Mouse (Mus musculus) right cerebral cortex, postnatal 36 days (tissue): ENCODE data around the gene Piezo1.

Experiments used
- DNase-seq, 2 experiments: peaks; one replicate each; pipeline ENCODE4 v3.0.0; 2022; ENCODE audit warnings: low spot score in 2 of 2, mixed read lengths in 1 of 2

Gene Piezo1

DNA sequence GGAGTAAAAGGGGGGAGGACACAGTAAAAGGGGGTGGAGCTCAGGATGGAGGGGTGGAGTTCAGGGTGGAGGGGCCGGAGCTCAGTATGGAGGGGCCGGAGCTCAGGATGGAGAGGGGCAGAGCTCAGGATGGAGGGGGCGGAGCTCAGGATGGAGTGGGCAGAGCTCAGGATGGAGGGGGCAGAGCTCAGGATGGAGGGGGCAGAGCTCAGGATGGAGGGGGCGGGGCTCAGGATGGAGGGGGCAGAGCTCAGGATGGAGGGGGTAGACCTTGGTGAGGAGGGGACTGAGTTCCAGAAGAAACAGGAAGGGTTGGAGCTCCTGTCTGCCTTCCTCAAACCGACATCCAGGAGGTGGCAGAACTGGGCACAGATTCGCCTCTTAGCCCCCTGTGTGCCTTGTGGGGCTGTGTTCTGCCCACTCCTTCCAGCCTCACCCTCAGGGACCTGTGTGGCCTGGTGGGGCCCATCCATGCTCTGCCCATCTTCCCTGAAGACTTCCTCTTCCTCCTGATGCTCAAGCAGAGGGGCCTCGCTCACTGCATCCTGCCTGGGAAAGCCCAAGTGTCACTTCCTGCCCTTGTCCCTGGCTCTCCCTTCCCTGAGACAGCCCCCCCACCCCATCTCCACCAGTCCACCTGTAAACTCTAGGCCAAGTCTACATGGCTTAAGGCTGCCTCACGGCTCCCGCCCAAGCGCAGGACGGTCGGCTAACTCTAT is 54.0 kb downstream of the Piezo1 start:
- no peak for DNase-seq

DNA sequence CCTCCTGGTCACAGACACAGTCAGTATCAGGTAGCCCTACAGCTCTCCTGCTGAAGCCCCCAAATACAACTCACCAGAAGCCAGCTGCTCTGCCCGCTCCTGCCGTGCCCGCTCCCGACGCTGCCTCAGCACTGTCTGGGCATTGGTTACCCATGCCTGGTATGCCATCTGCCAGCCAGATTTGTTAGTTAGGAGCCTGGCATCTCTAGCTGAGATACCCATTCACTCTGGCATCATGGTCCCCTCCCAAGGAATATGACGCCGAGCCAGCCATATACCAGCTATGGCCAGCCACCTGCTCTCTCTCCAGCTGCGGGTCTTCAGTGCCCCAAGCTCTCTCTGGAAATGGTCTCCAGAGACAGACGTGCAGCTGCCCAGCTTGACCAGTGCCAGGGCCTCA is 62.7 kb downstream of the Piezo1 start:
- DNase-seq: no peak

DNA sequence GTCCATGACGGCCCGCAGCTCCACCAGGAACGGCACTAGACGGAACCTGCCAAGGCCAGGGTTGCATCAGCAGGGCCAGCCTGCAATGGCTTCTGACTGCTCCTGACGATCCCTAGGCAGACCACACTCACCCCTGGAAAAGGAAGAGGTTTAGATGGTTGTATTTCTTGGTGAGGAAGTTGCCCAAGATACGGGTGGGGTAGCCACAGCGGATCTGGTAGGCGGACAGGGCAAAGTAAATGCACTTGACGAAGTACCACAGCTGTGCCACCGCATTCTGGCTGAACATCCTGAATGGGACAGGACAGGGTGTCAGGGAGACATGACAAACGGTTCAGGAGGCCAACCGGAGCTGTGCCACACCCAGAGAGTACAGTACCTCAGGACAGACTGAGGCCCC is 66.3 kb downstream of the Piezo1 start:
- DNase-seq: no peak

DNA sequence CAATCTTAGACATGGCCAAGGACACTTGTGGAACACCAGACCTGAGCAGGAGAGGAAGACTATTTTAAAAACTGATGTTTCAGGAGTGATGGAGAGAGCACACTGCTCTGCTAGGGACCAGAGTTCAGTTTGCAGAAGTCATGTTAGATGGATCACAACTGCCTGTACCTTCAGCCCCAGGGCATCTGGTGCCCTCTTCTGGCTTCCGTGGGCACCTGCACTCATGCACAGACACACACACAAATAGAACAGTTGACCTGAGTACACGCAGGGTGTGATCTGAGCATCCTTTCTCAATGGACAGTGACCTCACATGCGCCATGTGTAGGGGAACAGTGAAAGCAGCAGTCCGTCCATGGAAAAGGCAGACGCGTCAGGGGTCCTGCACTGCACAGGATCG is 67.3 kb downstream of the Piezo1 start:
- no peak for DNase-seq

DNA sequence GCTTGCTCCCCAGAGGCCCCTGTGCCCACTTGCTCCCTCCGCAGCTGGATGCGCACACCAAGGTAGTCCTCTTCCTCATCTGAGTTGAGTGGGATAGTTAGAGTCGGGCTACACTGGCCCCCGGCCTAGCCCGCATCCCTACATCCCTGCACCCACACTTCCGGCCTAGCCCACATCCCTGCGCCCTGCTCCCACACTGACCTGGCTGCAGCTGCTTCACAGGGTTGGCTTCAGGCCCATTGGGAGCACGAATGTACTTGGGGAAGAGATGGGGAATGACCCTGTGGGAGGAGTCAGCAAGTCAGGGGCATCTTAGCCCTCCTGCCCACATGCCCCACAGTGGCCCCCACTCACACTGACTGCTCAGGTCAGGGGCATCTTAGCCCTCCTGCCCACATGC is 68.7 kb downstream of the Piezo1 start:
- no peak for DNase-seq

DNA sequence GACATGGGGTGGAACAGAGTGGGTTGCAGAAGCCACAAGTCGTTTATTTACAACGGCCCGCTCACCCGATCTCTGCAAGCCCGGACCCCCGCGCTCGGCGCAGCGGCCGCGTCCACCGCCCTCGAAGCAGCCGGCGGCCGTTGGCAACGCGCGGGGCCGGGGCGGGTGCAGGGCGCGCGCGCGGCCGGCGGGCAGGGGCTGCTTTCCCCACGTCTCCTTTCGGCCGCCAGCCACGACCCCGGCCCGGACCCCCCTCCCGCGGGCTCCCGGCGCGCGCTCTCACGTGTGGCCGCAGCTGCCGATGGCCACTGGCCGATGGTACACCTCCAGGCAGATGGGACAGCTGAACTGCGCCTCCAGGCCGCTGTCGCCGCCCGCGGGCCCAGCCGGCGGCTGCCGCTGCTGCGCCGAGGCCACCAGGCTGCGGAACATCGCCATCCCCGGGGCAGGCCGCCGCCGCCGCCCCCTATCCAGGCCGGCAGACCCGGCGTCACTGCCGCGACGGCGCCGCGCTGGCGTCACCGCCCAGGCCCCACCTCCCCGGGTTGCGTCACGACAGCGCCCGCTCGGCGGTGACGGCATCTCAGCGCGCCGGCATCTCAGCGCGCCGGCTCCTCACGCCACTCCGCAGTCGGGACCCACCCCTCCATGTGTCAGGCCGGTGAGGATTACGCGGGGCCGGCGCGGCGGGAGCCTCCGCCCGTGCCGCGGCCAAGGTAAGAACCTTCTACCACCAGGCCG is 75.4 kb downstream of the Piezo1 start, which contains the start of the genes Rnf166 and Ctu2:
TSS of gene Rnf166 (minus strand) at position 485 of the 741 bp plus-strand sequence.
TSS of gene Ctu2 (plus strand) at position 564 of the 741 bp plus-strand sequence.
- peak; percentile 82 for DNase-seq

DNA sequence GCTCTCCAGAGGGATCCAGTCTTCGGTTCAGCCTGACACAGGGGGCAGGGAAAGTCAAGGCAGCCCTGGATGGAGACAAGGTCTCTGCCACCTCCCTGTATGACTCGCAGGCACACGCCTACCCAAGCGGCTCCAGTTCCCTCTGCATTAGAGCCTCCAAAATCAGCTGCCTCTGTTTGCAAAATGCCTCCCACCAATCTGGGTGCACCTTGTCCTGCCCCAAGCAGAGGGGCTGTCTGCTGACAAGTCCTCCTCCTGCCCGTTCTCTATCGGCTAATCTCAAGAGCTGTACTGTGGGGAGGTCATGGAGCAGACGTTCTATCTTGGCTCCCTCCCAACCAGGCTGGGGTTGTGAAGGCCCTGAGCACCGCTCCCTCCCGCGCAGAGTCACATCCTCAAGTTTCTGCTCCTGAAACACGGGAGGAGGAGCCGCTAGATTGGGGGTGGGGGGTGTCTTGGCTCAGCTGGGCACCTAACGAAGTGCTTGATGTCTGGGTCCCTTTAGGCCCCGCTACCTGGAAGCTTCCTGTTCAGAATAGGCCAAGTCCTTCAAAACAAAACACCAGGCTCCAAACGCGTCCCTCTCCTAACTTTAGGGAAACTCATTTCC is 76.1 kb downstream of the Piezo1 start:
- peak in 1 of 2 experiments; percentile 49 for DNase-seq

DNA sequence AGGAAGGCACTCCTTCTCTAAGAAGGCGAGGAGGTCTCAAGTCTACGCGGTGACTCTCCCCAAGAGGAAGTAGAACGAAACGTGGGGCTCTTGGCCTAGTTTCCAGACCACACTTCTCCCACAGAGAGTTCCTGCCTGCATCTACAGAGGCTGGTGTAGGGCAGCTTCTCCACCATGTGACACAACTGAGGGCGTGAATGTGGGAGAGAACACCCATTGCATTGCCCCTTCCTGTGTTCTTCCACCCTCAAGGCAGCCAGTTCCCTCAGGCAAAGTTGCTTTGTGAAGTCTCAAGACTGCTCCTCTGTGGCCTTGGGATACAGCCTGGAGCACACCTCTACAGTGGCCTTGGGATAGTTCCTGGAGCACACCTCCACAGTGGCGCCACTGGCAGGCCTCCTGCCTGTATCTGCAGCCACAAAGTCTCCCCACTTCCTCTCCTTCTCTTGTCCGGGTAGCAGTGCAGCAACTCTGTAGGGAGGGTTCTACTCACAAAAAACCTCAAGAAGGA is 77.2 kb downstream of the Piezo1 start:
- peak in 1 of 2 experiments; percentile 39 for DNase-seq

DNA sequence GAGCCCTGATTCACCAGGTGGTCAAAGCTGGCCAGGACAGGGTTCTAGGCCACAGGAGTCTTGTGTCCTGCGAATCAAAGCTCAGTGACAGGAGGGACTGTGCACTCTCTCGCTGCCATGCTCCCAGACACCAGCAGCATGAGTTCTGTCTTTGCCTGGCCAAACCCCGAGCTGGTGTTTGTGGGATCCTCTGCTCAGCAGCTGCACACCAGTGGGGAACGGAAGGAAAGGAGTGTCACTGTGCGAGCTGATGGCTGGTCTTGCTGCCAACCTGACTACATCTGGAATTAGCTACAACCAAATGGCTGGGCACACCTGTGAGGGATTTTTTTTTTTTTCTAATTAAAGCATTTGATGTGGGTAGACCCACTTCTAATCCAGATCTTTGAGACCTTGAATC is 80.4 kb downstream of the Piezo1 start:
- DNase-seq: no peak

DNA sequence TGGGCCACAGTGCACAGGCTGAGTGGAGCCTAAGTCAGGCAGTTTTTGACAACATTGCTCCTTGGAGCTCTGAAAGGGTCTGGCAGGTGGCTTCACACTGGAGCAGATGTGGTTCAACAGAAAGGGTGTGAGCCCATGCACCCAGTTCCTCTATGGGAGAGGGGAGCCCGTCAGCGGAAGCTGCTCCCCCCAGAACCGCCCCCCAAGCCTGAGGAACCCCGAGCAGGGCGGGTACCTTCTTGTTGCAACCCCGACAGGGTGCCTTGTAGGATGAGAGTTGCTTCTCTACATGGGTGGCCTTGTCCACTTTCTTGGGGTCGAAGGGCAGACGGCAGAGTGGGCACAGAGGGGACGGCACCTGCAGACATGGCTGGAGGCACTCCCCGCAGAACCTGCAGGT is 81.2 kb downstream of the Piezo1 start:
- DNase-seq: no peak

DNA sequence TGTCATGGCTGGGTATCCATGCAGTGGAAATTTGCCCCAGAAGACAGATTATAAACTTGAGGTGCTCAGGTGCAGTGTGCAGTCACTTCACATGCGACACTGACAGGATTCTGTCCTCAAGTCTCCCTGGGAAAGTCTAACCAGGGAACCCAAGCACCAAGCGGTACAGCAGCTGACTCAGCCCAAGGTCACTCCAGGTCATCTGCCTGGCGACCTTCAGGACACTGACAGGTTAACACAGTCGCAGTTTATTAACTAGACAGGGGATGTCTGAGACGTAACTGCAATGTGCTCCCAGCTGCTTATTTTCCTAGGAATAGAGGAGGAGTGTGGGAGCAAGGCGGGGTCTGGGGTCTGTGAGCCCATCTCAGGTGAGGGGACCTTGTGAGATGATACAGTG is 81.7 kb downstream of the Piezo1 start:
- DNase-seq: no peak

DNA sequence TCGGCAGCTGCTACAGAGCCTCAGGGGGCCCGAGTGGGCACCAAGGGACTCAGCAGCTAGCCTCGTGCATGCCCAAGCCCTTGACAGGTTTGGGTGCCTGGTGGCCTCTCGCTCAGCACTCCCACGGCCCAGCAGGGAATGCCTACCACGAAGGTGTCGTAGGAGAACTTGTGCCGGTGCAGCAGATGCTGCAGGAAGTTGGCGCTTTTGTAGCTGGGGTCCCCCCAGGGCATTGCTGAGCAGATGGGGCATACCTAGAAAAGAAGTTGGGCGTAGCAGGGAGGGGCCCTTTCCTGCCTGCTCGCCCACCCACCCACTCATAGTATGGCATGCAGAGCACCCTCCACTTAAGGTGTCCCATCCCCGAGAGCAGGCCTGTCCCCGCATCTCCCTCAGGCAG is 83.3 kb downstream of the Piezo1 start:
- DNase-seq: no peak

DNA sequence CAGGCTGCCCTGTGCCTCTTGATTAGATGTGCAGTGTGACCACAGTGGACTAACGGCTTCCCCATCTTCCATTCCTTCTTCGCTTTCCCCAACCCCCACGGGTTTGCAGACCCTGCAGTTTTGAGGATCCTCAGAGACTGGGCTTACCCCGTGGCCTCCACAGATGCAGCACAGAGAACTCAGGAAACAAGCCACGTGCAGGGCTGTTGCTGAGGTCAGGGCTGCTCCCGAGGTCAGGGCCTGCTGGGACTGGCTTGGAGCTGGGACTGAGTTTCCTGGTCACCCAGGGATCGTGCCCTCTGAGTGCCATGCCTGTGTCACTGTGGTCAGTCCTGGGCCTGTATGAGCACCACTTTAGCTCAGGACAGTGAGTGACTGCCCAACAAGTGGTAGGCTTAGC is 86.1 kb downstream of the Piezo1 start:
- no peak for DNase-seq

DNA sequence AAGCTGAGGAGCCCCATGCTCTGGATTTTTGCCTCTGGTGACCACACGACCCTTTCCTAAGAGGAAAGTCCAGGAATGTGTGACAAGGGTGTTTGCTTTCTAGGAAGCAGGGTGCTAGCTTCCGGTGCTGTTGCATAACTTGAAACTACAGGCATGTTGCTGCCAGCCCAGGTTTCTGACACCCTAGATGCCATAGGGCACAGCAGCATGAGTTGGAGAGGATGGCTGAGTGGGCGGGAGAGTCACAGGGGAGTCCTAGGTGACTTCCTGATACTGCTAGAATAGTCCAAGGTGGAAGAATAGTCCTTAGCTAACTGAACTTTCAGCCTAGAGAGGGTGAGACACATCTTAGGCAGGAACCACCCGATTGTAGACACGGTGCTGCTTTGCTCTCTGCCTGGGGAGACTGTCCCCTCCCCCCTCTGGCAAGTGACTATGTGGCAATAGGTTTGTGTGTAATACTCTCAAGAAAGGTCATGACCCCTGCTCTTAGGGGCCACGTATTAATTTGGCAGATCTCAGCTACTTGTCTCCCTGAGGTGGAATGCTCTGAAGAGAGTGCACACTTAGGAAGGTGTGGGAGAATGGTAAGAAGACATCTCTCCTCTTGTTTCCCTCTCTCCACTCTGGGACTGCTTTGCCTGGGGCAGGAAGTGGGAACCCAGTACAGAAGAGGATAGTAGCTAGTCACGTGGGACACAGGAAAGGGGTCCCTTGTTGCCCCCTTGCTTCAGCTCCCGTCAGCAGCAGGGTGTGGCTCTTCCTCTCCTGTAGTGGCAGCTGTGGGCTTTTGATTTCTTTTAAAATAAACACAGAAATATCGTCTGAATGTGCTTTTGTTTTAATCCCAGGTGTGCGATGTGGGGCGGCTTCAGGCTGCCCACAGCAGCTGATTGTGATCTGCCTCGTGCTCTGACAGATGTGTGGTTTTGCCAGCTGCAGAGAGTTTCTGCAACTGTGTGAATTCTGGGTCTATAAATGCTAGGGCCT is 87.2 kb downstream of the Piezo1 start:
- DNase-seq: no peak

DNA sequence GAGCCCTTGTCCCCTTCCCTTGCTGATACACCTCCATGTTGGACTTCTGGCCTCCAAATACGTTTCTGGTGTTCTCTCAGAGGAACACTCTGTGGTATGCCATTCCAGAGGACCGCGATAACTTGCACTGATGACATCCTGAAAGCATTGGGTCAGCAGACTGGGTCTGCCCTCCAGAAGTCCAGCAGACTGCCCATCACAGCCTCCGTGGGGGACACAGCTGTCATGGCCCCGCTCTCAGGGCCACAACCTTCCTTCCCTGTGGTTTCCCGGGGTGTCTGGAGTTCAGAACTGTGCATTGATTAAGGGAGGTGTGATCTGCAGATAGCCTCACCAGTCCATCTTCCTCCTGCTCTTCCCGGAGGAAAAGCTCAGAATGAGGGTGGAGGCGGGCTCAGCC is 88.6 kb downstream of the Piezo1 start:
- no peak for DNase-seq

DNA sequence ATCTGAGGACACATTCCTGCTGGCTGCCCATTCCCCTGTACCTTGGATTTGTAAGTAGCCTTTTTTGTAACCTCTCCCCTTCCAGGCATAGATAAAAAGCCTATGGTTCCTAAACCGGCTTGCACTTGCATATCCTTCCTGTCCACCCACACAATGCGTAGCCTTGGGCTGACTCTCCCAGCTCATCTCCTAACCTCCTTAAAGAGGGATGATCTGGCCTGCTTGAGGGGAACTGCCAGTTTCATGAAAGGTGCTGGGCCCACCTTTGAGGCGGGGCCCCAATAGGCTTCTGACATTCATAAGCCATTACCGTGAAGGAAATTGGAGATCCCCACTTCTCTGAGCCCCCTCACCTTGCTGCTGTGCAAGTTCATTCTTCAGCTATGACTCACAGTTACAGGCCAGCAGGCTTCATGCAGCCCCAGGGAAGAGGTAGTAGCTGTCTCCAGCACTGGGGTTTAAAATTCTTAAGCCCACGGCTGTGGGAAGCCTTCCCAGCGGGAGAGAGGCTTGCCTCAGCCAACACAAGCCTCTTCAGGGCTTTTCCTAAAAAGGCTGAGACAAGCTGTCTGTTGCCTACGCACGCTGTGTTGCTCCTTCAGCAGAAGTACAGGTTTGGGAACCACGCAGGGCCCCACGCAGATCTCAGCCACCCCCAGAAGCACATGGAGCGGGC is 89.5 kb downstream of the Piezo1 start:
- DNase-seq: peak; percentile 77 to 90

DNA sequence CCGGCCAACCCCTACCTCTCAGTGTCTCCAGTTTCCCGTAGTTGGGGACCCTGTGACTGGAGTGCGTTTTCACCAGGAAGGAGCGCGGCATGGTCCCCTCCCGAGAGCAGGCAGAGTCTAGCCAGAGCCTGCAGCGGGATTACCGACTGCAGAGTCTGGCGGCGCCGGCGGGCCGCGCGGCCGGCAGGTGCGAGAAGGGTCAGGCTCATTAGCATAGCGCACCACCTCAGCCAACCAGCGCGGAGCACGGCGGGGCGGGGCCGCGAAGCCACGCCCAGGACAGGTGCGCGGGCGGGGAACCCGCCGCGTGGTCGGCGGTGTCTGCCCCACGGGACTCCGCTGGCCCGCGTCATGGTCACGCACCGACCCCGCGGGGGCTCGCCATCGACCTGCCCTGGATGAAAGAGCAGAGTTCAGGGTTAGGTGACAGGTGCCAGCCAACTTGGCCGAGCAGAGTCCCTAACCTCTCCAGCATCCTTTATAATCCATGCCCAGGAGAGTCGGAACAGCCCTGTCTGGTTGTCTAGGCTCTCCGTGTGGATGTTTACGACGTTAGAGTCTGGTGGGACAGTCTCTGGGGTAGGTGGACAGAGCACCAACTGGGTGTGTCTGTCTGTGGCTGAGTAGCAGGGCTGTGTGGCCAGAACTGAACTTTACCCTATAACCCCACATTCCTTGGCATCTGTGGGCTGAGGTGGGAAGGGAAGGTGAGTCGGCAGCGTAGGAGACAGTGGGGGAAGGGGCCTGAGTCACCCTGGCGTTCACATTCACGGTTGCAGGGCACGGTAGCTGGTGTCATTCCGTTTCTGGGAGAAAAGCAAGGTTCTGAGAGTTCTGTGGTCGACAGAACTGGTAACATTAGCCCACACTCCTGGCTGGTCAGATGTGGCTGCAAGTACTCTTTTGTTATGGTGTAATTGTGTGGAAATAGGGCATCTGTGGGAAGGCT is 90.3 kb downstream of the Piezo1 start, which contains the start of gene Snai3:
TSS of gene Snai3 (minus strand) at position 210 of the 949 bp plus-strand sequence.
- no peak for DNase-seq

DNA sequence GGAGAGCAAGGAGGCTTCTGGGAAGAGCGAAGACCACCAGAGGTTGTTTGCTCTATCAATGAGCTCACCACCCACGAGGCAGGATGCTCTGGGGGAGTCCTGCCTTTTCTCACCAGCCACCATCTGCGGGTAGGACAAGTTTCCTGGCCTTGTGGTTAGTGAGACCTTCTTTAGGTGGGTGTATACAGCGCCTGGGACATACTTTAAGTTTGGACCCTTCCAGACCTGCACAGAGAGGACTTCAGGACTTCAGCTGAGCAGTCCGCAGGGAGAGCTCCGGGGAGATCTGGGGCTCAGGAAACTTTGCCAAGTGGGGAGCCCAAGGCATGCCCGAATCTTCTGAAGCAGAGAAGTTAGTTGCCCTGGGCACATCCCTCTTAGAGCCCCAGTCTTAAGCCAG is 91.1 kb downstream of the Piezo1 start:
- no peak for DNase-seq

DNA sequence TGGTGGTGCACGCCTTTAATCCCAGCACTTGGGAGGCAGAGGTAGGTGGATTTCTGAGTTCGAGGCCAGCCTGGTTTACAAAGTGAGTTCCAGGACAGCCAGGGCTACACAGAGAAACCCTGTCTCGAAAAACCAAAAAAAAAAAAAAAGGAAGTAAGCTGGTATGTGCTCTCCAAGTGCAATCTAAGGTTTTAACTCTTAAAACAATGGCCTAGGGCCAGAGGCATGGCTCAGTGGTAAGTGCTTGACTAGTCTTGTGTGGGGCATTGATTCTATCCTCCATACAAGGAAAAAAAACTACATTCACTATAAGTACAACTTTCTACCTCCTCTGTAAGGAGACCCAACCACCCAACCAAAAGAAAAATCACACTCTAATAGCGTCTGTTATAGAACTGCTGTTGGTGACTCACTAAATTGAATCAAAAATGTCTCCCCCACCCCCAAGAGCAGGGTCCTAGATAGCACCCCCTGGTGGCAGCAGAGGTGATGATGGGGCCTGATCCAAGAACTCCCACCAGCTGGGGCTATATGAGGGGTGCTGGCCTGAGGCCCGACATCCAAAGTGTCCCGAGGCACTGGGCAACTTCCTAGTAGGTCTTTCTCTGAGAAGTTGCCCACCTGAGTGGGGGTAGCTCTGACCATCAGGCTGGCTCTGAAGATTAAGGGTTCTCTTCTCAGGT is 91.8 kb downstream of the Piezo1 start:
- DNase-seq: no peak
